Mouse (Mus musculus): Measurements from ENCODE around the gene Vmn2r46. TPM values are rescaled to one million over a fixed set of nuclear protein-coding genes. Genes with fewer than 3 reads are reported as not detected.
"Not testable (repeated sequence)": the region's sequence is repeated elsewhere in the genome, so short reads cannot be mapped to it uniquely, and the experiment has no call there.

Gene Vmn2r46
- total RNA-seq (2012; rRNA removed) = not detected in 2 replicates

GRCm38 (mm10) chr7:9770471-9770870, at the start of gene Vmn2r46:
Vmn2r46 (minus strand) TSS chr7:9770571.
- H3K9me3 ChIP-seq (ENCODE audit: control insufficient read depth, insufficient read depth, low read depth, low read length); H3K36me3 ChIP-seq (ENCODE audit: control insufficient read depth, insufficient read depth, low read length, poor library complexity, severe bottlenecking); in situ Hi-C loops (cut with MboI; ENCODE audit: low sequenced_read_pairs in 2 of 2, unreplicated experiment in 2 of 2); H3K27ac ChIP-seq (ENCODE audit: insufficient read depth, low read depth, low read length, poor library complexity, severe bottlenecking); H3K4me1 ChIP-seq (ENCODE audit: control insufficient read depth in 2 of 2, insufficient read depth in 2 of 2, low read length in 2 of 2, poor library complexity in 1 of 2); H3K9ac ChIP-seq (ENCODE audit: insufficient read depth, low read depth, low read length, poor library complexity, severe bottlenecking); H3K4me3 ChIP-seq (ENCODE audit: insufficient read depth in 1 of 2, low read depth in 1 of 2, low read length in 2 of 2, poor library complexity in 1 of 2, severe bottlenecking in 1 of 2); DNase-seq (ENCODE audit: low read depth, low spot score): not testable (repeated sequence)

Other genes with a start within 250 kb of the Vmn2r46 start
- not detected in 2 replicates for gene Vmn2r47, start 70.8 kb upstream of the Vmn2r46 start, total RNA-seq (2012; rRNA removed)
- not detected in 2 replicates for gene Vmn2r48, start 183.0 kb upstream of the Vmn2r46 start, total RNA-seq (2012; rRNA removed)
- not detected in 2 replicates for gene Vmn2r49, start 221.7 kb upstream of the Vmn2r46 start, total RNA-seq (2012; rRNA removed)